Mouse (Mus musculus) liver, postnatal 0 days (tissue): ENCODE results near the gene Usp6nl. TPM values are rescaled to one million over a fixed set of nuclear protein-coding genes. Genes with fewer than 3 reads are reported as not detected.
A peak's percentile ranks its signal among the peaks of the same experiment; 100 is the strongest.

ENCODE experiments used
- ATAC-seq: fragments of 200-750 bp; cut with Nextera tagmentation; 2 replicates; pipeline ENCODE4 v1.8.0; 2017; ENCODE audit warnings: mild to moderate bottlenecking, moderate library complexity
- DNase-seq: peaks from one replicate; pipeline ENCODE4 v3.0.0-alpha.2; 2016
- H3K27ac ChIP-seq: fragments of 300-500 bp; sonication (generic); 2 replicates; pipeline ENCODE4 v1.5.1; 2014; ENCODE audit warnings: antibody characterized with exemption, moderate library complexity, mild to moderate bottlenecking, low read depth
- H3K27me3 ChIP-seq: fragments of 300-500 bp; sonication (generic); 2 replicates; pipeline ENCODE4 v1.6.1; 2014; ENCODE audit warnings: low read length, control low read depth, mixed read lengths; ENCODE audit not compliant: insufficient read depth
- H3K36me3 ChIP-seq: fragments of 300-500 bp; sonication (generic); replicated peaks from 2 replicates; pipeline ENCODE4 v1.6.1; 2014; ENCODE audit warnings: mild to moderate bottlenecking, control low read depth, low read length, moderate library complexity, mixed read lengths; ENCODE audit not compliant: insufficient read depth
- H3K4me1 ChIP-seq: fragments of 300-500 bp; sonication (generic); 2 replicates; pipeline ENCODE4 v1.6.1; 2014; ENCODE audit warnings: antibody characterized with exemption, mild to moderate bottlenecking, control low read depth; ENCODE audit not compliant: insufficient read depth
- H3K4me2 ChIP-seq: fragments of 300-500 bp; sonication (generic); 2 replicates; pipeline ENCODE4 v1.6.1; 2014; ENCODE audit warnings: low read depth, mild to moderate bottlenecking, low read length, moderate library complexity, mixed read lengths
- H3K4me3 ChIP-seq: fragments of 300-500 bp; sonication (generic); 2 replicates; pipeline ENCODE4 v1.5.1; 2014; ENCODE audit warnings: low read depth, low read length
- H3K9ac ChIP-seq: fragments of 300-500 bp; sonication (generic); replicated peaks from 2 replicates; pipeline ENCODE4 v1.6.1; 2014; ENCODE audit warnings: mild to moderate bottlenecking, moderate library complexity
- H3K9me3 ChIP-seq: fragments of 300-500 bp; sonication (generic); 2 replicates; pipeline ENCODE4 v1.6.1; 2016; ENCODE audit warnings: mild to moderate bottlenecking, control low read depth, low read length, mixed read lengths
- CTCF ChIP-seq: sonication (generic); IDR thresholded peaks from 2 replicates; pipeline ENCODE4 v1.5.1; 2016; ENCODE audit warnings: antibody characterized with exemption, low read depth
- EP300 ChIP-seq: IDR thresholded peaks from 2 replicates; pipeline ENCODE4 v1.6.1; 2016; ENCODE audit warnings: antibody characterized with exemption, low read depth, mild to moderate bottlenecking
- WGBS: fragments of 180-500 bp; shearing (Covaris S2); extraction: QIAGEN DNeasy Blood & Tissue Kit; methylation state at CpG from one replicate; pipeline ENCODE4 v1.1.7; 2014; ENCODE audit not compliant: insufficient replicate concordance; 5-methylcytosine and 5-hydroxymethylcytosine counted together
- polyA plus RNA-seq: library from polyadenylated mRNA; unstranded; fragments of >200 nt; fragmentation: Nextera tagmentation; extraction: Ambion mirVana; gene quantifications from 2 replicates; pipeline ENCODE4 v1.2.1, GENCODE M21; 2015

Usp6nl gene
- polyA plus RNA-seq, 1 experiment from 2014 or later, result 4.6 TPM

GRCm38 (mm10) chr2:6389162-6389561, 66.7 kb downstream of the Usp6nl start:
- Histone ChIP-seq H3K27me3 (no peaks in the 10 kb centered on the region), H3K4me3 (no peak overlapping the region), H3K9ac (no peak overlapping the region), H3K4me2 (no peak overlapping the region), H3K9me3 (no peaks in the 10 kb centered on the region), H3K36me3 (no peaks in the 10 kb centered on the region; the same call in 1 of the 2 replicates), H3K4me1 (peaks cover 14% of the 10 kb centered on the region), H3K27ac (no peak overlapping the region)
- DNase-seq (no peak), ATAC-seq (peak; percentile 90)
- 56% methylated on average over 3 of the region's 3 CpGs for WGBS
- TF ChIP-seq CTCF (no peak), EP300 (no peak)

- Histone ChIP-seq H3K36me3 (no peaks in the 10 kb centered on the region; the same call in 1 of the 2 replicates), H3K4me2 (no peak overlapping the region), H3K9me3 (no peaks in the 10 kb centered on the region), H3K4me1 (peaks cover 17% of the 10 kb centered on the region), H3K9ac (no peak overlapping the region), H3K4me3 (no peak overlapping the region), H3K27me3 (no peaks in the 10 kb centered on the region), H3K27ac (no peak overlapping the region)
- no peak for DNase-seq
- no peak for ATAC-seq
- 44% methylated on average over 3 of the region's 3 CpGs for WGBS
- TF ChIP-seq CTCF (no peak), EP300 (no peak)
These were observed 68.8 kb downstream of the Usp6nl start for GRCm38 (mm10) chr2:6391261-6391660.

GRCm38 (mm10) chr2:6391940-6392339, 69.5 kb downstream of the Usp6nl start:
- no peak overlapping the region for H3K27ac ChIP-seq
- H3K4me1 ChIP-seq, result peaks cover 17% of the 10 kb centered on the region
- no peaks in the 10 kb centered on the region for H3K27me3 ChIP-seq
- H3K4me2 ChIP-seq, result no peak overlapping the region
- ATAC-seq, result no peak
- no peak overlapping the region for H3K4me3 ChIP-seq
- H3K9ac ChIP-seq, result no peak overlapping the region
- TF ChIP-seq CTCF, result no peak
- H3K36me3 ChIP-seq, result no peaks in the 10 kb centered on the region; the same call in 1 of the 2 replicates
- 67% methylated on average over 6 of the region's 6 CpGs for WGBS
- no peaks in the 10 kb centered on the region for H3K9me3 ChIP-seq
- DNase-seq, result no peak

- Histone ChIP-seq H3K4me2 (no peak overlapping the region; the same call in 1 of the 2 replicates), H3K4me1 (peaks cover 3% of the 10 kb centered on the region), H3K27ac (no peak overlapping the region; the same call in 1 of the 2 replicates), H3K9me3 (no peaks in the 10 kb centered on the region), H3K36me3 (no peaks in the 10 kb centered on the region; the same call in none of the 2 replicates), H3K9ac (no peak overlapping the region), H3K27me3 (no peaks in the 10 kb centered on the region), H3K4me3 (no peak overlapping the region)
- TF ChIP-seq CTCF (no peak), EP300 (no peak)
- 57% methylated on average over 7 of the region's 7 CpGs for WGBS
- DNase-seq (no peak), ATAC-seq (no peak)
These were observed 73.6 kb downstream of the Usp6nl start for GRCm38 (mm10) chr2:6395851-6396625.

GRCm38 (mm10) chr2:6396626-6397146, 74.2 kb downstream of the Usp6nl start:
- Histone ChIP-seq H3K9me3 (no peaks in the 10 kb centered on the region), H3K4me2 (no peak overlapping the region), H3K4me1 (peaks cover 3% of the 10 kb centered on the region), H3K27me3 (no peaks in the 10 kb centered on the region), H3K9ac (no peak overlapping the region), H3K27ac (no peak overlapping the region), H3K4me3 (no peak overlapping the region), H3K36me3 (no peaks in the 10 kb centered on the region; the same call in none of the 2 replicates)
- DNase-seq (no peak), ATAC-seq (no peak)
- WGBS, result 66% methylated on average over 1 of the region's 1 CpGs
- TF ChIP-seq EP300, result no peak

- Histone ChIP-seq H3K27me3 (no peaks in the 10 kb centered on the region), H3K4me2 (no peak overlapping the region), H3K4me3 (no peak overlapping the region), H3K27ac (no peak overlapping the region), H3K9me3 (no peaks in the 10 kb centered on the region), H3K36me3 (no peaks in the 10 kb centered on the region; the same call in none of the 2 replicates), H3K9ac (no peak overlapping the region), H3K4me1 (peaks cover 3% of the 10 kb centered on the region)
- TF ChIP-seq CTCF, result no peak
- no peak for TF ChIP-seq EP300
- 68% methylated on average over 3 of the region's 3 CpGs for WGBS
- ATAC-seq (no peak), DNase-seq (no peak)
These were observed 74.7 kb downstream of the Usp6nl start for GRCm38 (mm10) chr2:6397166-6397565.
